Mouse (Mus musculus): Measurements from ENCODE around the gene Mcat. TPM values are rescaled to one million over a fixed set of nuclear protein-coding genes. Genes with fewer than 3 reads are reported as not detected.
A peak's percentile ranks its signal among the peaks of the same experiment; 100 is the strongest.

Mcat gene
- total RNA-seq, 2 experiments from 2014 or later: 31.1 to 41.3 TPM

- DNase-seq (ENCODE audit: low spot score in 2 of 2): no peak
Observed at GRCm38 (mm10) chr15:83582931-83583330, 19.3 kb upstream of the Mcat start.

- no peak for DNase-seq (ENCODE audit: low spot score in 2 of 2)
Observed at GRCm38 (mm10) chr15:83576651-83577050, 13.1 kb upstream of the Mcat start.

DNA sequence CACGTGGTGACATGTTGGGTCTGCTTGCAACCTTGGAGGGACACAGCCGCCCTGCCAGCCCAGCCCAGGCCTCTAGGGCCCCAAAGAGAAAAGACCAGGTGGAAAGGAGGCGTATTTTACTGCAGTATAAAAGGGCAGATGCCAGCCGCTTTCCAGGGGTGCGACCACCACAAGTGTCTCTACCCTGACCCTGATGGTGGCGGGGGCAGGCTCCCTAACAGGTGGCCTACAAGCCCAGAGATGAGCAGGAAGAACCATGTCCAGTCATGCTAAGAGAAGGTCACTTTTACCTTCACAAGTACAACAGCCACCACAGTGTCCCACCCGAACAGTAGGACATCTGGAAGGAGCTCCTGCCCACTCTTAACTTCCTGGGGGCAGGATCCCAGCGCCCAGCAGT is 12.0 kb upstream of the Mcat start:
- no peak for DNase-seq (ENCODE audit: low spot score in 2 of 2)

DNA sequence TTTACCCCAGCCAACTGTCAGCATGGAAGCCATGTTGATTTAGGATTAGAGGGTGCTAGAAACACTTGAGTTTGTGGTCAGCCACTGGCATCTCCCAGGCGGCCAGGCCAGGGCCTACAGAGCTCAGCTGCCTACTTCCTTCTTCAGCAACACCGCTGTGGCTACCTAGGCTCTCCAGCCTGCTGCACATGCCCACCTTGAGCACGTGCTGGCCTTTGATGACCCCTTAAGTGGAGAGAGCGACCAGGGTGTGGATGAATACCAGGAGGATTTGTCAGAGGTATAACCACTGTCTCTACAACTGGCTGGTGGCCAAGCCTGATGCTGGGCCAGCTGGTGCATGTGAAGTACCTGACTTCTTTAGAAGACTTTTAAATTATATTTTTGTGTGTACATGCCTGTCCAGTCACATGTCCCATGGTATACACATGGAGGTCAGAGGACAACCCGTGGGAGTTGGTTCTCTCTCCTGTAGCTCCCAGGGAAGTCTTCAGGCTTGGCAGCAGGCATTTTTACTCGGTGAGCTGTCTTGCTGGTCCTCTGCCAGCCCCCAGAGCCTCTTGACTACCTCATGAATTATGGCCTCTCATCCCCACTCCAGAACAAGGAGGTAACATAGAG is 11.3 kb upstream of the Mcat start:
- DNase-seq (ENCODE audit: low spot score in 2 of 2): peak in 1 of 2 experiments; percentile 49

- no peak for DNase-seq (ENCODE audit: low spot score in 2 of 2)
Observed at GRCm38 (mm10) chr15:83573606-83574005, 10.0 kb upstream of the Mcat start.

GRCm38 (mm10) chr15:83572132-83572531 is 8.5 kb upstream of the Mcat start:
- DNase-seq (ENCODE audit: low spot score in 2 of 2): no peak

DNA sequence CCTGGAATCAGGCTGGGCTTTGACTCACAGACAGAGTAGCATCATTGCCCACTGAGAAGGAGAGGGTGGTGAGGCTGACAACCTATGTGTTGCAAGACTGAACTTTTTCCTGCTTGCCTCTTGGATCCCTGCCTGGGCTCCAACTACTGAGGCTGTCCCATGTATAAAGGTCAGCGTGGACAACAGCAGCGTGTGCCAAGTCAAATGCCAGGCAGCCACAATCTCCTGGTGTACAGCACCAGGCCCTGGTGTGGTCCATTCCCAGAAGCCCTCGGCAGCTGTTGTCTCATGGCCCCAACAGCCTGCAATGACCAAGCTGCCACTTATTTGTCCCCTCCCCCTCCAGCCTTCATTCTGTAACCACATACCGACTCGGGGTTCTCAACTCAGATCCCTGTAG is 8.0 kb upstream of the Mcat start:
- no peak for DNase-seq (ENCODE audit: low spot score in 2 of 2)

GRCm38 (mm10) chr15:83570641-83571040 is 7.1 kb upstream of the Mcat start:
- DNase-seq (ENCODE audit: low spot score in 2 of 2): no peak

DNA sequence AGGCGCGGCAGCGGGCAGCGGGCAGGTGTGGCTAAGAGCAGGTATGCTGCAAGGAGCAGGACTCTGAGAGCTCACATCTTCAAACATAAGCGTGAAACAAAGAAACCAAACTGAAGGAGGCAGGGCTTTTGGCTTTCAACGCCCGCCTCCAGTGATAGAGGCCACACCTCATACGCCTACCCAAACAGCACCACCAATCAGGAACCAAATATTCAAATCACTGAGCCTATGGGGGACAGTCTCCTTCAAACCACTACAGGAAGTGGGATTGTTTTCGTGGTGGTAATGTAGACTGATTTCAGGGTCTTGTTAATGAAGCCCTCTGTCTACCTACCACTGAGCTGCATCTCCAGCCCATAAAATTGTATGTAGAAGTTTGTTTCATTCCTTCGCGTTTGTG is 6.1 kb upstream of the Mcat start:
- no peak for DNase-seq (ENCODE audit: low spot score in 2 of 2)

DNA sequence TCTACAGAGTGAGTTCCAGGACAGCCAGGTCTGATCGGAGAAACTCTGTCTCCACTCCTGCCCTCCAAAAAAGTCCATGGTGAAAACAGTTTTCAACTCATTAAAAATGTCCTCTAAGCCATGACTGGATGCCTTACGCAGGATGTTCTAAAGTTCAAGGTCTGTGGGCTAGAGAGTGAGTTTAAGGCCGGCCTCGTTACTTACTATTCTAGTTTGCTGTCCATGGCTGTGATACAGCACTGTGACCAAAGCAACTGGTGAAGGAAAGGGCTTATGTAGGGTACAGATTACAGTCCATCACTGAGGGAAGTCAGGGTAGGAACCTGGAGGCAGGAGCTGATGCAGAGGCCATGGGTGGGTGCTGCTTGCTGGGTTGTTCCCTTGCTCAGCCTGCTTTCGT is 5.0 kb upstream of the Mcat start:
- no peak for DNase-seq (ENCODE audit: low spot score in 2 of 2)

GRCm38 (mm10) chr15:83567728-83568127 is 4.1 kb upstream of the Mcat start:
- no peak for DNase-seq (ENCODE audit: low spot score in 2 of 2)

- no peak for DNase-seq (ENCODE audit: low spot score in 2 of 2)
Observed at GRCm38 (mm10) chr15:83566006-83566405, 2.4 kb upstream of the Mcat start.

- peak; percentile 55 to 65 for DNase-seq (ENCODE audit: low spot score in 2 of 2)
Observed at GRCm38 (mm10) chr15:83565434-83565833, 1.8 kb upstream of the Mcat start.

GRCm38 (mm10) chr15:83563857-83564651 is 467 bp upstream of the Mcat start:
- peak; percentile 60 to 64 for DNase-seq (ENCODE audit: low spot score in 2 of 2)

DNA sequence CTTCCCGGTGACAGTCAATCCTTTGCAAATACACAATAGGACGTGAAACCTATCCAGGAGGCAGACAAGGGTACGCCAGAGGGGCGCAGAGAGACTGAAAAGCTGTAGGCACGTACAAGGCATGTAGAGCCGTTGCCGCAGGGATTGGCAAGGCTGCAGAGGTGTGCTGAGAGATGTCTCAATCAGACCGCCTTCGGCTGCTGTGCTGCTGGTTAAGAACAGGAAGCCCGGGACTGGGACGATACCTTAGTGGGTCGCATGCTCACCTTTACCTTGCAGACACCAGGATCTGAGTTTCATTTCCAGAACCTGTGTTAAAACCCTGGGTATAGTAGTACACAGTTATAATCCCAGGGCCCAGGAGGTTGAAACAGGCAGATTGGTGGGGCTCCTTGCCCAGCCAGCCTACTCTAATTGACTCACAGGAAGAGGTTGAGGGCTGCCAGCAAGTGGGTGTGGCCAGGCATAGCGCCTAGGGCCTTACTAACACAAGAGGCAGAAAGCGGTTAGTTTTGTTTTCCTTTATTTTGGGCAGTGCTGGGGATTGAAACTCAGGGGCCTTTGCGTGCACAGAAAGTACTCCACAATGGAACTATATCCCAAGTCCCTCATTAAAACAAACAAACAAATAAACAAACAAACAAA is 839 bp downstream of the Mcat start:
- peak; percentile 66 to 72 for DNase-seq (ENCODE audit: low spot score in 2 of 2)

DNA sequence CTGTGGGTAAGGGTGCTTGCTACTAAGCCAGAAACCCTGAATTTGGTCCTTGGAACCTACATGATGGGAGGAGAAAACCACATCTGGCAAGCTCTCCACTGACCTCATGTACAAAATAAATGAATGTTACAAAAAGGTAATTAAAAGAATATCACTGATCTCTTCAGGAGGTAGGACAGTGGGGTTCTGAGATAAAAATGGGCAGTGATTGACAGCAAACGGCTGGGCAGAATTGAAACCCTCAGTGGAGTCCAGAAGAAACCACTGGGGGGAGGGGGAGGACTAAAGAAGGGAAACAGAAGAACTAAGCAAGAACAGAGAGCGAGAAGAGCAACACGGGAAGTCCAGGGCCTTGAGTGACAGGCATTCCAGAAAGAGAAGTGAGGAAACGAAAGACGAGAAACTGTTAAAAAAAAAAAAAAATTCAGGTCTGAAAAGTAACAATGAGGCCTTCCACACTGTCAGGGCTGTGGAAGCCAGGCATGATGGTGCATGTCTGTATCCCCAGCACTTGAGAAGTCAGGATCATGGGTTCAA is 2.6 kb downstream of the Mcat start:
- no peak for DNase-seq (ENCODE audit: low spot score in 2 of 2)

DNA sequence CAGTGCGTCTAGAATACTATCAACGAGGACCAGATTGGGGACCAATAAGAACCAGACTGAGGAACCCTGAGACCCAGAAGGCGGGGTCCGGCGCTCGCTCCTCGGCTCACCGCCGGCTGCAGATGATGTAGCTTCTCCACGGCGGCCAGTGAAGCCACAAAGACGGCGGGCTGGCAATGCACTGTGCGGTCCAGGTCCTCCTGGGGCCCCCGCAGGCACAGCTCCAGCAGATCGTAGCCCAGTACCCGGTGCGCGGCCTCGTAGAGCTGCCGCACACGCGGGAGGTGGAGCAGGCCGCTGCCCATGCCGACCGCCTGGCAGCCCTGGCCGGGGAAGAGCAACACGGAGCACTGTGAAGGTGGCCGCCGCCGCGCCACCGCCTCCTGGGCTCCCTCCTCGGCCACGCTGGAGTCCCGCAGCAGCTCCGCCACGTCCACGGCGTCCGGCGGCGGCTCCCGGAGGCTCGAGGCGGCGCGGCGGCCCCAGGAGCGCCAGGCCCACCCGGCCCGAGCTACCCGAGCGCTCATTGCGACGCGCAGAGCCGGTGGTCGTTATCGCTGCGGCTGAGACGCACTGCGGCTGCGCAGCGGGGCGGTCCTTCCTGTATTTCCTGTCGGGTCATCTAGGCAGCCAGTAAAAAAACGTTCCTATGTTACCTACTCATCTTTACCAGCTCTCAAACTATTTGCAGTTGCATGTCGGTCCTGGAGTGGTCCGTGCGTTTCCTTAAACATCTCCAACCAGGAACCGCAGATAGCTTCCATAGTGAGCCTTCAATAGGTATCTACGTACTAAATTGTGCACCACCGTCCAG is 8.2 kb downstream of the Mcat start:
- DNase-seq (ENCODE audit: low spot score in 2 of 2): peak; percentile 84 to 85

- no peak for DNase-seq (ENCODE audit: low spot score in 2 of 2)
Observed at GRCm38 (mm10) chr15:83553831-83554230, 9.8 kb downstream of the Mcat start.

DNA sequence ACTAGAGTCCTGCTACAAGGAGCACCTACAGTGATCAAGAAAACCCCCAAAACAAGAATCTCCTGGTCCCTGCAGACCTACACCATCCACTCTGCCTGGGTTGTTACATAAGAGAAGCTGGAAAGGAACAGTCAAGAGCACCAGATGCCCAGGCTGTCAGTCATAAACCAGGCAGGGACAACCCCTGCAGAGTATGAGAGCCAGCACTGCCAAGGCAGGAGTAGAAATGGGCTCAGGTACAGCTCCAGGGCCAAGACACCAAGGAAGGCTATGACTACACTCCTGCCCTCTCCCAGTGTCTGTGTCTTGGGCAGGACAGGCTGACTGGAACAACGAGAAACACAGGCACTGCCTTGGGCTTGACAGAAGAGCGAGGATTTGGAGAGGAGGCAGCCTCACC is 13.4 kb downstream of the Mcat start:
- no peak for DNase-seq (ENCODE audit: low spot score in 2 of 2)

- no peak for DNase-seq (ENCODE audit: low spot score in 2 of 2)
Observed at GRCm38 (mm10) chr15:83547144-83547543, 16.4 kb downstream of the Mcat start.

- DNase-seq (ENCODE audit: low spot score in 2 of 2): no peak
Observed at GRCm38 (mm10) chr15:83546029-83546428, 17.6 kb downstream of the Mcat start.

All from adrenal gland, adult 18-20 months (tissue).